Mouse (Mus musculus): ENCODE data around the gene Ppip5k1. TPM values are rescaled to one million over a fixed set of nuclear protein-coding genes. Genes with fewer than 3 reads are reported as not detected.
A peak's percentile ranks its signal among the peaks of the same experiment; 100 is the strongest.

The Ppip5k1 gene
- polyA plus RNA-seq, 1 experiment: 0.67 TPM

- Histone ChIP-seq H3K9me3 (ENCODE audit: control insufficient read depth, low read length) (no peaks in the 10 kb centered on the region), H3K36me3 (ENCODE audit: control insufficient read depth) (no peaks in the 10 kb centered on the region; the same call in 1 of the 2 replicates), H3K4me3 (replicated peaks) (peak within 1 kb of the TSS; percentile 85), H3K4me1 (ENCODE audit: control insufficient read depth) (peaks cover 25% of the 10 kb centered on the region), H3K27me3 (ENCODE audit: control insufficient read depth) (no peaks in the 10 kb centered on the region)
- no peak for TF ChIP-seq GATA1 (IDR thresholded peaks at IDR 0.05; ENCODE audit: low read length)
These were observed 83.8 kb downstream of the Ppip5k1 start, which contains the start of gene Trp53bp1 for GRCm38 (mm10) chr2:121271236-121271927. TSS of gene Trp53bp1 (minus strand) at chr2:121271407.

GRCm38 (mm10) chr2:121270521-121271235 lies 84.5 kb downstream of the Ppip5k1 start:
- Histone ChIP-seq H3K4me3 (replicated peaks) (peak overlapping the region; percentile 85), H3K36me3 (ENCODE audit: control insufficient read depth) (no peaks in the 10 kb centered on the region; the same call in 1 of the 2 replicates), H3K4me1 (ENCODE audit: control insufficient read depth) (peaks cover 20% of the 10 kb centered on the region), H3K27me3 (ENCODE audit: control insufficient read depth) (no peaks in the 10 kb centered on the region), H3K9me3 (ENCODE audit: control insufficient read depth, low read length) (no peaks in the 10 kb centered on the region)
- TF ChIP-seq TAL1 (IDR thresholded peaks at IDR 0.05; ENCODE audit: low read length): no peak
- no peak for TF ChIP-seq GATA1 (IDR thresholded peaks at IDR 0.05; ENCODE audit: low read length)

- Histone ChIP-seq H3K27me3 (ENCODE audit: control insufficient read depth) (no peaks in the 10 kb centered on the region), H3K4me1 (ENCODE audit: control insufficient read depth) (peaks cover 23% of the 10 kb centered on the region), H3K4me3 (replicated peaks) (no peak overlapping the region), H3K36me3 (ENCODE audit: control insufficient read depth) (no peaks in the 10 kb centered on the region; the same call in 1 of the 2 replicates), H3K9me3 (ENCODE audit: control insufficient read depth, low read length) (no peaks in the 10 kb centered on the region)
- TF ChIP-seq GATA1 (IDR thresholded peaks at IDR 0.05; ENCODE audit: low read length) (no peak), TAL1 (IDR thresholded peaks at IDR 0.05; ENCODE audit: low read length) (no peak)
These were observed 86.8 kb downstream of the Ppip5k1 start for GRCm38 (mm10) chr2:121268446-121268845.

Other genes with a start within 250 kb of the Ppip5k1 start
- not detected in 2 replicates for gene Tgm7, start 245.6 kb downstream of the Ppip5k1 start, polyA plus RNA-seq (2012)
- 0.20 and 0.50 TPM in 2 replicates for gene Adal, start 215.0 kb downstream of the Ppip5k1 start, polyA plus RNA-seq (2012)
- gene Lcmt2, start 214.7 kb downstream of the Ppip5k1 start, polyA plus RNA-seq (2012): 0.27 and 0.32 TPM in 2 replicates
- 1.1 and 1.3 TPM in 2 replicates for gene Tubgcp4, start 184.7 kb downstream of the Ppip5k1 start, polyA plus RNA-seq (2012)
- 0.47 and 0.48 TPM in 2 replicates for gene Zscan29, start 184.3 kb downstream of the Ppip5k1 start, polyA plus RNA-seq (2012)
- 2.9 and 3.1 TPM in 2 replicates for gene Trp53bp1, start 84.0 kb downstream of the Ppip5k1 start, polyA plus RNA-seq (2012)
- 0.02 and 0.03 TPM in 2 replicates for gene Map1a, start 65.8 kb downstream of the Ppip5k1 start, polyA plus RNA-seq (2012)
- not detected in 2 replicates for gene Ckmt1, start 2.3 kb upstream of the Ppip5k1 start, polyA plus RNA-seq (2012)
- gene Strc, start 31.8 kb upstream of the Ppip5k1 start, polyA plus RNA-seq (2012): not detected in 2 replicates
- gene Pdia3, start 58.4 kb upstream of the Ppip5k1 start, polyA plus RNA-seq (2012): 16.4 and 16.8 TPM in 2 replicates
- not detected in 2 replicates for gene Catsper2, start 58.4 kb upstream of the Ppip5k1 start, polyA plus RNA-seq (2012)
- gene Ell3, start 88.9 kb upstream of the Ppip5k1 start, polyA plus RNA-seq (2012): not detected in 2 replicates
- 65.1 and 75.3 TPM in 2 replicates for gene Serf2, start 93.8 kb upstream of the Ppip5k1 start, polyA plus RNA-seq (2012)
- gene Hypk, start 97.9 kb upstream of the Ppip5k1 start, polyA plus RNA-seq (2012): 0.17 and 0.52 TPM in 2 replicates
- gene Serinc4, start 101.4 kb upstream of the Ppip5k1 start, polyA plus RNA-seq (2012): 0.04 TPM in 1 of 2 replicates, not detected in the other
- gene Mfap1b, start 118.7 kb upstream of the Ppip5k1 start, polyA plus RNA-seq (2012): 0.22 and 0.29 TPM in 2 replicates
- gene Mfap1a, start 151.3 kb upstream of the Ppip5k1 start, polyA plus RNA-seq (2012): 0.45 and 0.75 TPM in 2 replicates
- 0.08 and 0.11 TPM in 2 replicates for gene Wdr76, start 151.3 kb upstream of the Ppip5k1 start, polyA plus RNA-seq (2012)